Mouse (Mus musculus): ENCODE data around the gene Krt23.
A peak's percentile ranks its signal among the peaks of the same experiment; 100 is the strongest.

Krt23 gene

GRCm38 (mm10) chr11:99492733-99493573 is at the start of gene Krt23:
Gene Krt23 (minus strand): TSS chr11:99493137.
- DNase-seq (ENCODE audit: low spot score) = no peak

- DNase-seq (ENCODE audit: low spot score) = peak; percentile 33
Observed at GRCm38 (mm10) chr11:99539721-99540120, 46.8 kb upstream of the Krt23 start.

- DNase-seq (ENCODE audit: low spot score) = no peak
Observed at GRCm38 (mm10) chr11:99521288-99521860, 28.4 kb upstream of the Krt23 start, which contains the start of gene Krt39. Gene Krt39 (minus strand): TSS chr11:99521338.

- no peak for DNase-seq (ENCODE audit: low spot score)
Observed at GRCm38 (mm10) chr11:99514098-99514497, 21.2 kb upstream of the Krt23 start.

GRCm38 (mm10) chr11:99500095-99500805 is 7.3 kb upstream of the Krt23 start:
- no peak for DNase-seq (ENCODE audit: low spot score)

GRCm38 (mm10) chr11:99496460-99496859 is 3.5 kb upstream of the Krt23 start:
- DNase-seq (ENCODE audit: low spot score) = no peak

- DNase-seq (ENCODE audit: low spot score) = no peak
Observed at GRCm38 (mm10) chr11:99494741-99495140, 1.8 kb upstream of the Krt23 start.

- no peak for DNase-seq (ENCODE audit: low spot score)
Observed at GRCm38 (mm10) chr11:99493574-99493850, 575 bp upstream of the Krt23 start.

GRCm38 (mm10) chr11:99491040-99491439 is 1.9 kb downstream of the Krt23 start:
- DNase-seq (ENCODE audit: low spot score) = no peak

GRCm38 (mm10) chr11:99490624-99491023 is 2.3 kb downstream of the Krt23 start:
- no peak for DNase-seq (ENCODE audit: low spot score)

- DNase-seq (ENCODE audit: low spot score) = no peak
Observed at GRCm38 (mm10) chr11:99489233-99489632, 3.7 kb downstream of the Krt23 start.

GRCm38 (mm10) chr11:99474981-99475380 is 18.0 kb downstream of the Krt23 start:
- no peak for DNase-seq (ENCODE audit: low spot score)

GRCm38 (mm10) chr11:99473433-99473832 is 19.5 kb downstream of the Krt23 start:
- DNase-seq (ENCODE audit: low spot score) = no peak

GRCm38 (mm10) chr11:99472405-99472804 is 20.5 kb downstream of the Krt23 start:
- DNase-seq (ENCODE audit: low spot score) = no peak

- no peak for DNase-seq (ENCODE audit: low spot score)
Observed at GRCm38 (mm10) chr11:99471946-99472345, 21.0 kb downstream of the Krt23 start.

- no peak for DNase-seq (ENCODE audit: low spot score)
Observed at GRCm38 (mm10) chr11:99469228-99469627, 23.7 kb downstream of the Krt23 start.

- DNase-seq (ENCODE audit: low spot score) = no peak
Observed at GRCm38 (mm10) chr11:99468566-99468965, 24.4 kb downstream of the Krt23 start.

GRCm38 (mm10) chr11:99466316-99466715 is 26.6 kb downstream of the Krt23 start:
- DNase-seq (ENCODE audit: low spot score) = no peak

- peak; percentile 90 for DNase-seq (ENCODE audit: low spot score)
Observed at GRCm38 (mm10) chr11:99464836-99465235, 28.1 kb downstream of the Krt23 start.

- peak; percentile 93 for DNase-seq (ENCODE audit: low spot score)
Observed at GRCm38 (mm10) chr11:99463155-99463554, 29.8 kb downstream of the Krt23 start.

GRCm38 (mm10) chr11:99461736-99462135 is 31.2 kb downstream of the Krt23 start:
- DNase-seq (ENCODE audit: low spot score) = no peak

- DNase-seq (ENCODE audit: low spot score) = no peak
Observed at GRCm38 (mm10) chr11:99458887-99459286, 34.0 kb downstream of the Krt23 start.

- DNase-seq (ENCODE audit: low spot score) = no peak
Observed at GRCm38 (mm10) chr11:99454759-99455158, 38.2 kb downstream of the Krt23 start.

Measured in retina, embryonic 14.5 days (tissue).